Mouse (Mus musculus) testis, adult 2 months (tissue): ENCODE measurements around the gene Atxn1. TPM values are rescaled to one million over a fixed set of nuclear protein-coding genes. Genes with fewer than 3 reads are reported as not detected.

Experiments used
- H3K27ac ChIP-seq: fragments of 200-500 bp; 2 replicates; pipeline ENCODE4 v1.5.1; 2012; ENCODE audit warnings: low read depth, low read length; ENCODE audit not compliant: control insufficient read depth, insufficient read depth
- H3K27me3 ChIP-seq: fragments of 200-500 bp; 2 replicates; pipeline ENCODE4 v1.6.1; 2012; ENCODE audit warnings: mild to moderate bottlenecking, low read length, moderate library complexity; ENCODE audit not compliant: control insufficient read depth, insufficient read depth
- H3K36me3 ChIP-seq: fragments of 200-500 bp; 2 replicates; pipeline ENCODE4 v1.6.1; 2012; ENCODE audit warnings: mild to moderate bottlenecking, low read length; ENCODE audit not compliant: control insufficient read depth, insufficient read depth
- H3K4me1 ChIP-seq: fragments of 200-500 bp; 2 replicates; pipeline ENCODE4 v1.6.1; 2012; ENCODE audit warnings: low read length; ENCODE audit not compliant: control insufficient read depth, insufficient read depth
- H3K4me3 ChIP-seq: fragments of 200-500 bp; 2 replicates; pipeline ENCODE4 v1.5.1; 2012; ENCODE audit warnings: low read depth, mild to moderate bottlenecking, low read length, moderate library complexity, mixed read lengths; ENCODE audit not compliant: control insufficient read depth
- CTCF ChIP-seq: fragments of 200-500 bp; IDR thresholded peaks from 2 replicates; pipeline ENCODE4 v1.5.1; 2012; ENCODE audit warnings: low read depth, mild to moderate bottlenecking, inconsistent platforms, low read length, moderate library complexity; ENCODE audit not compliant: control insufficient read depth, insufficient read depth, insufficient replicate concordance
- POLR2A ChIP-seq: fragments of 200-500 bp; IDR thresholded peaks from 2 replicates; pipeline ENCODE4 v1.6.1; 2012; ENCODE audit warnings: low read depth, mild to moderate bottlenecking, inconsistent platforms, low read length, moderate library complexity; ENCODE audit not compliant: control insufficient read depth
- polyA plus RNA-seq: library from polyadenylated mRNA; depleted of rRNA; stranded (reverse); fragments of >200 nt; gene quantifications from 2 replicates; pipeline ENCODE4 v1.2.3, GENCODE M21; 2012

Gene Atxn1
- polyA plus RNA-seq, 1 experiment: 3.2 TPM

GRCm38 (mm10) chr13:45935798-45936197 lies 29.0 kb downstream of the Atxn1 start:
- Histone ChIP-seq H3K4me3 (peak overlapping the region; percentile 57), H3K27me3 (no peaks in the 10 kb centered on the region), H3K27ac (no peak overlapping the region), H3K36me3 (no peaks in the 10 kb centered on the region), H3K4me1 (peaks cover 2% of the 10 kb centered on the region; the same call in 1 of the 2 replicates)
- TF ChIP-seq CTCF (no peak), POLR2A (no peak; the same call in 1 of the 2 replicates)

- H3K36me3 ChIP-seq: no peaks in the 10 kb centered on the region
- TF ChIP-seq POLR2A: no peak
- TF ChIP-seq CTCF: no peak
Observed at GRCm38 (mm10) chr13:45934841-45935240, 30.0 kb downstream of the Atxn1 start.

GRCm38 (mm10) chr13:45934085-45934484 lies 30.7 kb downstream of the Atxn1 start:
- TF ChIP-seq POLR2A: no peak
- TF ChIP-seq CTCF: no peak
- no peaks in the 10 kb centered on the region for H3K36me3 ChIP-seq

More at GRCm38 (mm10) chr13:45934841-45935240, 30.0 kb downstream of the Atxn1 start:
- Histone ChIP-seq H3K27me3 (no peaks in the 10 kb centered on the region), H3K4me3 (no peak overlapping the region), H3K27ac (no peak overlapping the region), H3K4me1 (peaks cover 2% of the 10 kb centered on the region; the same call in 1 of the 2 replicates)

GRCm38 (mm10) chr13:45932491-45932921 lies 32.3 kb downstream of the Atxn1 start:
- no peak for TF ChIP-seq POLR2A
- no peak for TF ChIP-seq CTCF
- no peak overlapping the region for H3K27ac ChIP-seq
- H3K36me3 ChIP-seq: no peaks in the 10 kb centered on the region
- peaks cover 2% of the 10 kb centered on the region; the same call in 1 of the 2 replicates for H3K4me1 ChIP-seq
- no peak overlapping the region for H3K4me3 ChIP-seq
- no peaks in the 10 kb centered on the region for H3K27me3 ChIP-seq

More at GRCm38 (mm10) chr13:45934085-45934484, 30.7 kb downstream of the Atxn1 start:
- no peak overlapping the region for H3K4me3 ChIP-seq
- no peak overlapping the region for H3K27ac ChIP-seq
- no peaks in the 10 kb centered on the region for H3K27me3 ChIP-seq
- H3K4me1 ChIP-seq: peaks cover 2% of the 10 kb centered on the region; the same call in 1 of the 2 replicates

- H3K4me3 ChIP-seq: no peak overlapping the region
- H3K27ac ChIP-seq: no peak overlapping the region
- no peaks in the 10 kb centered on the region for H3K27me3 ChIP-seq
- no peak for TF ChIP-seq POLR2A
- TF ChIP-seq CTCF: peak; percentile 23; the same call in 1 of the 2 replicates
- peaks cover 2% of the 10 kb centered on the region; the same call in 1 of the 2 replicates for H3K4me1 ChIP-seq
- H3K36me3 ChIP-seq: no peaks in the 10 kb centered on the region
Observed at GRCm38 (mm10) chr13:45931891-45932290, 32.9 kb downstream of the Atxn1 start.

GRCm38 (mm10) chr13:45931215-45931614 lies 33.6 kb downstream of the Atxn1 start:
- Histone ChIP-seq H3K4me3 (no peak overlapping the region), H3K4me1 (peaks cover 2% of the 10 kb centered on the region; the same call in 1 of the 2 replicates), H3K27ac (no peak overlapping the region), H3K36me3 (no peaks in the 10 kb centered on the region), H3K27me3 (no peaks in the 10 kb centered on the region)
- TF ChIP-seq POLR2A: no peak
- no peak for TF ChIP-seq CTCF

- H3K4me1 ChIP-seq: no peaks in the 10 kb centered on the region
- no peak overlapping the region for H3K4me3 ChIP-seq
- TF ChIP-seq POLR2A (no peak), CTCF (no peak)
- H3K36me3 ChIP-seq: no peaks in the 10 kb centered on the region
- no peak overlapping the region for H3K27ac ChIP-seq
- H3K27me3 ChIP-seq: no peaks in the 10 kb centered on the region
Observed at GRCm38 (mm10) chr13:45929744-45930143, 35.1 kb downstream of the Atxn1 start.
